Mouse (Mus musculus) liver, adult 2 months (tissue): ENCODE results near the gene Capn8. TPM values are rescaled to one million over a fixed set of nuclear protein-coding genes. Genes with fewer than 3 reads are reported as not detected.

ENCODE experiments used
- DNase-seq: peaks from one replicate; pipeline ENCODE4 v3.0.0-alpha.2; 2011; ENCODE audit warnings: low read depth, low spot score; ENCODE audit errors: extremely low read depth
- H3K27ac ChIP-seq: fragments of 200-500 bp; replicated peaks from 2 replicates; pipeline ENCODE4 v1.5.1; 2012; ENCODE audit warnings: low read depth, mild to moderate bottlenecking, control low read depth, inconsistent platforms, low read length; ENCODE audit not compliant: insufficient read depth
- H3K27me3 ChIP-seq: fragments of 200-500 bp; 2 replicates; pipeline ENCODE4 v1.6.1; 2012; ENCODE audit warnings: mild to moderate bottlenecking, moderate library complexity, low read length, inconsistent platforms; ENCODE audit not compliant: control insufficient read depth, insufficient read depth
- H3K36me3 ChIP-seq: fragments of 200-500 bp; 2 replicates; pipeline ENCODE4 v1.6.1; 2012; ENCODE audit warnings: low read length, inconsistent platforms; ENCODE audit not compliant: control insufficient read depth, insufficient read depth
- H3K4me1 ChIP-seq: fragments of 200-500 bp; 2 replicates; pipeline ENCODE4 v1.6.1; 2011; ENCODE audit warnings: low read length; ENCODE audit not compliant: control insufficient read depth, insufficient read depth
- H3K4me3 ChIP-seq: fragments of 200-500 bp; 2 replicates; pipeline ENCODE4 v1.5.1; 2011; ENCODE audit warnings: low read depth, mild to moderate bottlenecking, control low read depth, low read length, moderate library complexity; ENCODE audit not compliant: insufficient read depth
- H3K79me2 ChIP-seq: fragments of 200-500 bp; 2 replicates; pipeline ENCODE4 v1.6.1; 2012; ENCODE audit warnings: inconsistent platforms, mild to moderate bottlenecking, low read length, moderate library complexity; ENCODE audit not compliant: control insufficient read depth, insufficient read depth
- H3K9ac ChIP-seq: fragments of 200-500 bp; 2 replicates; pipeline ENCODE4 v1.6.1; 2012; ENCODE audit warnings: low read depth, mild to moderate bottlenecking, control low read depth, inconsistent platforms, low read length
- CTCF ChIP-seq: fragments of 200-500 bp; IDR thresholded peaks from 2 replicates; pipeline ENCODE4 v1.5.1; 2011; ENCODE audit warnings: low read depth, low read length, control low read depth
- POLR2A ChIP-seq: fragments of 200-500 bp; IDR thresholded peaks from 2 replicates; pipeline ENCODE4 v1.6.1; 2011; ENCODE audit warnings: low read length, control low read depth; ENCODE audit not compliant: insufficient read depth; ENCODE audit errors: extremely low read depth
- WGBS: fragments of 180-500 bp; shearing (Covaris S2); methylation state at CpG from one replicate; pipeline ENCODE4 v1.1.7; 2018; 5-methylcytosine and 5-hydroxymethylcytosine counted together
- polyA plus RNA-seq: library from polyadenylated mRNA; depleted of rRNA; stranded (reverse); fragments of >200 nt; gene quantifications from 2 replicates; pipeline ENCODE4 v1.2.3, GENCODE M21; 2012
- total RNA-seq: library from RNA; depleted of rRNA; stranded (reverse); fragments of >200 nt; gene quantifications from 2 replicates; pipeline ENCODE4 v1.2.3, GENCODE M21; 2014

Gene Capn8
- total and polyA plus RNA-seq, 2 experiments = 0.04 to 0.09 TPM

GRCm38 (mm10) chr1:182519341-182519740 is 45.5 kb upstream of the Capn8 start:
- H3K27me3 ChIP-seq = no peaks in the 10 kb centered on the region
- no peak overlapping the region for H3K4me3 ChIP-seq
- peaks cover 11% of the 10 kb centered on the region; the same call in 1 of the 2 replicates for H3K79me2 ChIP-seq
- TF ChIP-seq POLR2A (no peak), CTCF (no peak)
- no peaks in the 10 kb centered on the region for H3K36me3 ChIP-seq
- 0 out of 2 replicates have a peak, but pooled peaks cover 4% of the 10 kb centered on the region for H3K4me1 ChIP-seq
- peak overlapping the region; percentile 36 for H3K27ac ChIP-seq
- H3K9ac ChIP-seq = no peak overlapping the region
- WGBS = 80% methylated on average over 5 of the region's 5 CpGs
- DNase-seq = no peak

- Histone ChIP-seq H3K79me2 (peaks cover 9% of the 10 kb centered on the region; the same call in 1 of the 2 replicates), H3K9ac (no peak overlapping the region), H3K4me1 (0 out of 2 replicates have a peak, but pooled peaks cover 2% of the 10 kb centered on the region), H3K27ac (peak overlapping the region; percentile 21; the same call in 1 of the 2 replicates), H3K27me3 (no peaks in the 10 kb centered on the region), H3K36me3 (no peaks in the 10 kb centered on the region), H3K4me3 (no peak overlapping the region)
- no peak for DNase-seq
- WGBS = 57% methylated on average over 14 of the region's 14 CpGs
- TF ChIP-seq CTCF (no peak), POLR2A (no peak)
Observed at GRCm38 (mm10) chr1:182520091-182520937, 44.5 kb upstream of the Capn8 start.

GRCm38 (mm10) chr1:182520938-182521500 is 43.8 kb upstream of the Capn8 start:
- Histone ChIP-seq H3K79me2 (peaks cover 8% of the 10 kb centered on the region; the same call in 1 of the 2 replicates), H3K36me3 (no peaks in the 10 kb centered on the region), H3K4me1 (0 out of 2 replicates have a peak, but pooled peaks cover 2% of the 10 kb centered on the region), H3K27me3 (no peaks in the 10 kb centered on the region), H3K4me3 (no peak overlapping the region), H3K27ac (no peak overlapping the region), H3K9ac (no peak overlapping the region)
- DNase-seq = no peak
- no peak for TF ChIP-seq CTCF
- TF ChIP-seq POLR2A = no peak
- 91% methylated on average over 8 of the region's 8 CpGs for WGBS

- no peak for DNase-seq
- Histone ChIP-seq H3K4me3 (no peak overlapping the region), H3K79me2 (no peaks in the 10 kb centered on the region), H3K27me3 (no peaks in the 10 kb centered on the region), H3K27ac (no peak overlapping the region), H3K9ac (no peak overlapping the region), H3K36me3 (no peaks in the 10 kb centered on the region), H3K4me1 (0 out of 2 replicates have a peak, but pooled peaks cover 2% of the 10 kb centered on the region)
- whole genome bisulfite sequencing = 81% methylated on average over 5 of the region's 5 CpGs
- no peak for TF ChIP-seq POLR2A
- no peak for TF ChIP-seq CTCF
Observed at GRCm38 (mm10) chr1:182522961-182523360, 41.8 kb upstream of the Capn8 start.

- H3K4me3 ChIP-seq = no peak overlapping the region
- DNase-seq = no peak
- H3K27me3 ChIP-seq = no peaks in the 10 kb centered on the region
- H3K4me1 ChIP-seq = peaks cover 2% of the 10 kb centered on the region; the same call in 1 of the 2 replicates
- H3K9ac ChIP-seq = no peak overlapping the region
- WGBS = 80% methylated on average over 3 of the region's 3 CpGs
- no peak overlapping the region for H3K27ac ChIP-seq
- no peaks in the 10 kb centered on the region for H3K79me2 ChIP-seq
- TF ChIP-seq POLR2A (no peak), CTCF (no peak)
- no peaks in the 10 kb centered on the region for H3K36me3 ChIP-seq
Observed at GRCm38 (mm10) chr1:182523692-182524091, 41.1 kb upstream of the Capn8 start.
